Mouse (Mus musculus) embryo, embryonic 11 days (tissue): ENCODE results near the gene Orai2.
"Not testable (repeated sequence)": the region's sequence is repeated elsewhere in the genome, so short reads cannot be mapped to it uniquely, and the experiment has no call there.

Source experiments
- DNase-seq: peaks from one replicate; pipeline ENCODE4 v3.0.0-alpha.2; 2015

Orai2 gene

DNA sequence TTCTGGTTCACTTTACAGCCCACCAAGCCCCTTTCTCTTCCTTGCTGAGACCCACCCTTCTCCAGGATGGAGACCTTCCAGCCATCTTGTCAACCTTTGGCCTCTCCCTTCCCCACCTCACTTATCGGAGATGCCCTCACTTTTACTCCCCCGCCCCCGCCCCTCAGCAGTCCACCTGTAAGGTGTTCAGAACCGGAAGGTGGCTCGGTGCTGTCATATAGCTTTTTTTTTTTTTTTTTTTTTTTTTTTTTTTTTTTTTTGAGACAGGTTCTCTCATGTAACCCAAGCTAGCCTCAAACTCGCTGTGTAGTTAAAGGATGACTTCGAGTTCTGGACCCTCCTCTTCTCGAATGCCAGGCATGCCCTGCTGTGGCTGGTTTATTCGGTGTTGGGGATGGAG, 2.4 kb upstream of the Orai2 start:
- no peak for DNase-seq

DNA sequence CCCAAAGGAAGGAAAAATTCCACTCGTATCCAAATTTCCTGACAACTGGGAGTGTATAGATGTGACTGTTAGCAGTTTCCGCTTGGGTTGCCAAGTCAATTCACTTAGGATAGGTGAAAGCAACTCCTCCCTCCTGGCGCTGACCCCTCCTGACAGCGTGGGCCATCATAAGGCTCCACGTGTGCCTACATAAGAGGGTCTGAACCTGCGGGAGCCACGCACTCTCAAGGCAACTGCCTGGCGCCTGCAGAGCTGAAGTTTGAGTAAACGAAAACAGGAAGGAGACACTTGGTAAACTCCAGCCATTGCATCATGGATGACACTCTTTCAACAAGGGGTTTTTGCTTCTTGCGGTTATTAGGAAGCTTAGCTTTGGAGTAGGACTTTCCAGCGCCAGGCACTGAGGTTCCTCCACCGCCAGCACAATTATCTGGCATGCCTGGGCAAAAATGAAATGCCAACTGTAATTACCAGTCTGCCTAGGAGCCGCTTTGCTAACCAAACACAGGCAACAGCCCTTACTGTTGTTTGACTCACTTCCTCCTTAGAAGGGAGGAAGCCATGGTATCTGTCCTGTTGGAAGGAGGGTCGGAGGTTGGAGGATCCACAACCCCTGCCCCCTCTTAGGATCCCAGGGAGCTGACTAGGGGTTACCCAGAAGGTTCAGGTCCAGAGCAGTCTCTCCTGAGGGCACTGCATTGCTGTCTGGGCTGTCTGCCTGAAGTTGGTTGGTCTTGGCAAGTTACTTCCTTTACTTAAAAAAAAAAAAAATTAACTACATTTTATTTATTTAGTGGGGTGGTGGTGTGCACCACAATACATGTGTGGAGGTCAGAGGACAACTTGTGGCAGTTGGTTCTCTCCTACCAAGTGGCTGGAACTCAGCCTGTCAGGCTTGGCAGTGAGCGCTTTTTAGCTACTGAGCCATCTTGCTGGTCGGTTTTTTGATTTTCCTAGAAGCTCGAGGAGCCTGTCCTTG, 1.1 kb upstream of the Orai2 start:
- peak; percentile 14 for DNase-seq

GRCm38 (mm10) chr5:136169626-136170511, 644 bp downstream of the Orai2 start:
- DNase-seq = peak; percentile 35

DNA sequence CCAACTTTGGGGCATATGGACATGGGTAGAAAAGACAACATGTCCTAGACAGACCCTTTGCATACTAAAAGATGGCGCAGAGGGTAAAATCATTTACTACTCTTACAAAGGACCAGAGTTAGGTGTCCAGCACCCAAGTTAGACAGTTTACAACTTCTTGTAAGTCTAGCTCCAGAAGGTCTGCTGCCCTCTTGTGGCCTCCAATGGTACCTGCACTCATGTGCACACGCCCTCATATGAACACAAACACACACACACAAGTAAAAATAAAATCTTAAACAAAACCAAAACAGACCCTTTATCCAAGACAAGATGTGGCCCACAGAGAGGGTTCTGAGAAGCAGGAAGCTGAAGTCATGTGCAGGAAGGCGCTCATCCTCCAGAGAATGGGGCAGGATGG, 2.4 kb downstream of the Orai2 start:
- DNase-seq = no peak

GRCm38 (mm10) chr5:136167296-136167695, 3.2 kb downstream of the Orai2 start:
- no peak for DNase-seq

GRCm38 (mm10) chr5:136165246-136165645, 5.3 kb downstream of the Orai2 start:
- DNase-seq = no peak

DNA sequence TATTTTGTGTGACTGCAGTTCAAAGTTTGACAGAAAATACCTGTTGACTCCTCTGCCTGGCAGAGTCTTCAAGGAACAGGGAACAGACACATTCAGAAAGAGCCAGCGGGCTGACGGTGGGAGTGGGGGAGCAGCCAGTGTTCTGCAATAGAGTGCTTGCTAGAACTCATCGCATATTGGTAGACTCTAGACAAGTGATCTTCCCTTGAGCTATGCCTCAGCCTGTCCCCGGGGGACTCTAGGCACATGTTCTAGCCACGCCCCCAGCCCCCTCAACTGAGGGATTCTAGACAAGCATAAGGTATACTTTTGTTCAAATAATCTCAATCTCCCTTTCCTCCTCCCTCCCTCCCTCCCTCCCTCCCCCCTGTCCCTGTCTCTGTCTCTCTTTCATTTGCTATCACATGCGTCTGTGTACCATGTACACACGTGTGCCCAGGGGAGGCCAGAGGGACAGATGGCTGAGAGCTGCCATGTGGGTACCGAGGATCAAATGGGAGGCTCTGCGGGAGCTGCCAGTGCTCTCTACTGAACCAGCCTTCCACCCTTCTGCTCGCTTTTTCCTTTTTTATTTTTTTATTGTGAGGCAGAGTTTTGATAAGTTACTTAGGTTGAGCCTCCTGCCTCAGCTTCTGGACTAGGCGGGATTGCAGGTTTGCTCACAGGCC, 6.6 kb downstream of the Orai2 start:
- DNase-seq = no peak

DNA sequence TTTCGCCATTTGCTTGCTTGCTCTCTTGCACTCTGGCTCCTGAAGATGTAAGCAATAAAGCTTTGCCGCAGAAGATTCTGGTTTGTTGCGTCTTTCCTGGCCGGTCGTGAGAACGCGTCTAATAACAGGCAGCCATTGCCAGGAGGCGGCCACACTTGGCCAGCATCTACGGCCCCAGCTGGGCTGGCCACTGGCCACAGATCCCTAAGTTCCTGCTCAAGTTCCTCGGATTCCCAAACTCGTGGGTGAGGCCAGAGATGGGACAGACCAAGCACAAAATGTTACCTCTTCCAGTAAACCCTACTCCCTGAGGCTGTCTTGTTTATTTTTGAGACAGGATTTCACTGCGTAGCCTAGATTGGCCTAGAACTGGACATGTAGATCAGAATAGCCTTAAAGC, 10.4 kb downstream of the Orai2 start:
- DNase-seq = not testable (repeated sequence)

- no peak for DNase-seq
These were observed 15.1 kb downstream of the Orai2 start for GRCm38 (mm10) chr5:136155399-136155798.

DNA sequence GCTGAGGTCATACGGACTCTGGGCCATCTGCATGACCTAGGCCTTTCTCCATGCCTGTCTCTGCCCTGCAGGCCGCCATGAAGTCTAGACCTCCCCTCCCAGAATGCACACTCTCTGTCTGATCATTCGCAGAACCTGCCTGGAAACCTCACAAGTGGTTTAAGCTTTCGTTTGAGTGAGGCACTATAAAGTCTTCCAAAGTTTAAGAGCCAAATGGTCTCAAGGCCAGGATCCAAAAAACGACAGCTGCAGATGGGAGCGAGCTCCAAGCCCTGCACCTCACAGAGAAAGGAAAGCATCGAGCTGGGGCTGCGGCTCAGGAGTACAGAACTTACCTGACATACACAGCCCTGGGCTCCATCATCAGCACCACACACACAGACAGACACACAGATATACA, 18.1 kb downstream of the Orai2 start:
- no peak for DNase-seq

GRCm38 (mm10) chr5:136149134-136149576, 21.4 kb downstream of the Orai2 start:
- DNase-seq = not testable (repeated sequence)

GRCm38 (mm10) chr5:136147704-136148103, 22.8 kb downstream of the Orai2 start:
- DNase-seq = no peak

DNA sequence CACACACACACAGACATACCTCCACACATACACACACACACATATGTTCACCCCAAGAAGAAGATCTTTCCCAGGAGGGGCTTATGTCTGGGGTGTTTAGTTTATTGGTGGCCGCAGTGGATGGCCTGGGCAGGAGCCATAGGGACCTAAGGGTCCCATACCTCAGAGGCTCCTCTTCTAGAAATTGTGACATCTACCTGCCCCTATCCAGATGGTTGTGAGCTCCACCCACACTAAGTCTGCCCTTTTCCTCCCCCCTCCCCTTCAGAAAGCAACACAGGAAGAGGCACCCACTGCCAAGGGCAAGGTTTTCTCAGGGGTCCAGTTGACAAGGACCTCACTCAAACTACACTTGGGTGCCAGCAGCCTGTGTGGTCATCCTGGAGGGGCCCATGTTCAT, 23.6 kb downstream of the Orai2 start:
- no peak for DNase-seq

GRCm38 (mm10) chr5:136144606-136145430, 25.7 kb downstream of the Orai2 start:
- DNase-seq = no peak

DNA sequence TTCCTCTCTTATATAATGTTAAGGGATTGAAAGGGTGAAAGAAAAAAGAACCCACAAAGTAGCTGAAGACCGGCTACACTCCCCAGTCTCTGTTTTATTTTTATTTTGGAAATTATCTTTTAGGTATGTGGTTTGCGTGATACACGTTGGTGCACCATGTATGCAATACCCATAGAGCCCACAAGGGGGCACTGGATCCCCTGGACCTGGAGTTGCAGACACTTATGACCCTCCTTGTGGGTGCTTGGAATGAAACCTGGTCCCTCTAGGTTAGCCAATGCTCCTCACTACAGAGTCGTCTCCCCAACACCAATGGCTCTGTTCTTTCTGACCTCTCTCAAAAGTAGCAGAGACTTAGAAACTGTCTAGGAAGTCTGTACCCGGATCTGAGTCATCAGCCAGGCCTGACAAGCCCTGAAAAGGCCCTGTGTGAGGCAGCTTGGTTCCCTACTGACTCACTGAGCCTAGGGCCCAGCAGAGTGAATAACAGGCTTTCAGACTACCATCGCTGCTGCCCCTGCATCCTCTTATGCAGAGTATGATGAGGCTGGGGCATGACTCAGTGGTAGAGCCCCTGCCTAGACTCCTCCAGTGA, 27.3 kb downstream of the Orai2 start:
- no peak for DNase-seq

GRCm38 (mm10) chr5:136142746-136143145, 27.8 kb downstream of the Orai2 start:
- no peak for DNase-seq

DNA sequence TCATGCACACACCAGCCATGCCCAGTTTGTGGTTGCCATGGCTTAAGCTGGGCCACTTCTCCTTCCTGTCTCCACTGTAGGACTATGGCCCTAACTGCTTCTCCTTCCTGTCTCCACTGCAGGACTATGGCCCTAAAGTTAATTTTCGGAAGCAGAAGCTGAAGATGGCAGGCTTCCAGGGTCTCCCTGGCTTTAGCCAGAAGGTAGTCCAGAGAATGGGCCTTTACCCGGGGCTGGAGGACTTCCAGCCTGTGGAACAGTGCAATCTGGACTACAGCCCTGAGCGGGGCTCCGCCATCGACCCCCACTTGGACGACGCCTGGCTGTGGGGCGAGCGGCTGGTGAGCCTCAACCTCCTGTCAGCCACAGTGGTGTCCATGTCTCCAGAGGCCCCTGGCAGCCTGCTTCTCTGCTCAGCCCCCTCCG, 30.4 kb downstream of the Orai2 start:
- DNase-seq = no peak

GRCm38 (mm10) chr5:136139393-136139792, 31.1 kb downstream of the Orai2 start:
- DNase-seq = no peak

DNA sequence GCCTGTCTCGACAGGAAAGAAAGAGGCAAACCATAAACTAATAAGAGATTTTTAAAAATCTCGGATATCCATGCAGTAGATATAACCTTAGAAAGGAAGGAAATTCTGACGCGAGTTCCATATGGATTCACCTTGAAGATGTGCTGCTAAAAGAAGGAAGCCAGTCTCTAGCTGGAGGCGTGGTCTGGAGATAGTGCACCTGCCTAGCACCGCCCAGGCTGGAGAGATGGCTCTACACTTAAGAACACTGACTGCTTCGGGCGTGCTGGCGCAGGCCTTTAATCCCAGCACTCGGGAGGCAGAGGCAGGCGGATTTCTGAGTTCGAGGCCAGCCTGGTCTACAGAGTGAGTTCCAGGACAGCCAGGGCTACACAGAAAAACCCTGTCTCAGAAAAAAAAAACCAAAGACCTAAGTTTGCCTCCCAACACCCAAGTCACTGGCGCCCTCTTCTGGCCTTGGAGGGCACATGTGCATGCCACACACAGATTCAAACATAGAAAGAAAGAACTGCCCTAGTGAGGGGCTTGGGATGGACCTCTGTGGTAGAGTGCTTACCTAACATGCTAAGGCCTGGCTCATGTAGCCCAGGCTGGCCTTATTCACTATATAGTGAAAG, 32.7 kb downstream of the Orai2 start:
- DNase-seq = peak; percentile 73

DNA sequence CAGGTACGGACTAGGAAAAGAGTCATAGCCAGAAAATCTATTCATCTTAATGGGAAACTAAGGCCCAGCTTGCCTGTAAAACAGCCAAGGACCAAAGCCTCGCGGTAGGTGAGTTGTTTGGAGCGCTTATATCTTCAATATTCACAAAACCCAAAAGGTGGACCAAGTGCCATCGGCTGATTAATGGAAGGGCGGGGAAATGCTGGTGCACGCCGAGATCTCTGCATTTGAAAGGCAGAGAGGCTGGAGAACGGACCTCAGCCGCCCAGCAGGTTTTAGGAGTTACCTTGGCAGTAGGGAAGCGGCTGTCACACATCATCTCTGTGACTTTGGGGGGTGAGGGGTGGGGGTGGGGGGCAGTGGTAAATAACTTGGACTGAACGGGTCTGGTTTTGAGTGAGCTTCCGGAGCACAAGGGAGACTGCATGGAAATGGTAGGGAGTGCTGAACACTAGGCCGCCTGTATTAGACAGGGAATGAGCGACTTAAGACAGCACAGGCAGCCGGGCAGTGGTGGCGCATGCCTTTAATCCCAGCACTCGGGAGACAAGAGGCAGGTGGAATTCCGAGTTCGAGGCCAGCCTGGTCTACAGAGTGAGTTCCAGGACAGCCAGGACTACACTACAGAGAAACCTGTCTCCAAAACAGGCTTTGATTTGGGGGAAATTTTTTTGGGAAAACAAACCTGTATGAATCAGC, 34.1 kb downstream of the Orai2 start:
- DNase-seq = peak; percentile 7
